Comparison of ENCODE assay signal across 1 mouse cellular context in genomic region chr12:112514897-112515296, GRCm38 (mm10).
A peak's percentile ranks its signal among the peaks of the same experiment; 100 is the strongest.
TF ChIP-seq lines count a peak whose summit lies in the region.

No protein-coding gene starts in this region.

TF ChIP-seq in CH12.LX, 34 proteins besides CTCF, POLR2A, EP300 and RAD21:
- TF ChIP-seq MXI1 (IDR thresholded peaks at IDR 0.05; ENCODE audit: low read depth, low read length) (no peak), GABPA (IDR thresholded peaks at IDR 0.05; ENCODE audit: insufficient replicate concordance, low read depth, low read length) (no peak), PAX5 (IDR thresholded peaks at IDR 0.05; ENCODE audit: low read length) (no peak), RCOR1 (conservative IDR thresholded peaks at IDR 0.05; ENCODE audit: low read depth, low read length) (no peak), SMC3 (IDR thresholded peaks at IDR 0.05; ENCODE audit: low read depth, low read length) (peak; percentile 28)
